Mouse (Mus musculus) stomach, postnatal 0 days (tissue): ENCODE measurements at regions not wholly inside any gene's neighbourhood (a gene's known extent, or its start where the extent isn't known, plus 50 kb on each side); places are given as distances from the start of the nearest gene placed in this dataset.

Source experiments
- CTCF ChIP-seq: IDR thresholded peaks from 2 replicates; pipeline ENCODE4 v1.5.1; 2016; ENCODE audit warnings: antibody characterized with exemption, low read depth, mild to moderate bottlenecking, moderate library complexity
- EP300 ChIP-seq: optimal IDR thresholded peaks from 2 replicates; pipeline ENCODE3; 2016; ENCODE audit warnings: antibody characterized with exemption

DNA sequence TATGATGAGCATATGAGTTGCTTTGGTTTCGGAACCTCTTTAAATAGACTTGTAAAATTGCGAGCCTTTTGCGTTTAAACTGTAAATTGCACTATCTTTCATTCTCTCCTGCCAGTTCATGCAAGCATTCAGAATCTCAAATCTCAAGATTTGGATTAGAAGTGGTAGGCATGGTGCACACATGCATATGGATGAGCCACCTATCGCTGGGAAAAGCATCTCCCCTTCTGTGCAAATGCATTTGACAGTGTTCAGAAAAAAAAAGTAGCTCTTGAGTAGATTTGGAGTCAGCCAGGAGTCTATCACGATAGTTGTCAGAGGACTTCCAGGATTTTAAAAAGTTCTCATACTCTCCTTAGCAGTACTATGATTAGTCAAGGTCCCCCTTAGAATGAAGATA is 212.5 kb upstream of the Got2 start:
- TF ChIP-seq CTCF (no peak), EP300 (no peak)
